Mouse (Mus musculus) layer of hippocampus, adult 11-12 months (tissue): ENCODE data around the gene Ccdc88c.
A peak's percentile ranks its signal among the peaks of the same experiment; 100 is the strongest.

ENCODE experiments used
- DNase-seq: peaks from one replicate; pipeline ENCODE4 v3.0.0; 2022; ENCODE audit warnings: low spot score

Gene Ccdc88c

GRCm38 (mm10) chr12:100877936-100878335 is 150.9 kb downstream of the Ccdc88c start:
- no peak for DNase-seq

- no peak for DNase-seq
Measured at GRCm38 (mm10) chr12:100875960-100876359, 152.9 kb downstream of the Ccdc88c start.

DNA sequence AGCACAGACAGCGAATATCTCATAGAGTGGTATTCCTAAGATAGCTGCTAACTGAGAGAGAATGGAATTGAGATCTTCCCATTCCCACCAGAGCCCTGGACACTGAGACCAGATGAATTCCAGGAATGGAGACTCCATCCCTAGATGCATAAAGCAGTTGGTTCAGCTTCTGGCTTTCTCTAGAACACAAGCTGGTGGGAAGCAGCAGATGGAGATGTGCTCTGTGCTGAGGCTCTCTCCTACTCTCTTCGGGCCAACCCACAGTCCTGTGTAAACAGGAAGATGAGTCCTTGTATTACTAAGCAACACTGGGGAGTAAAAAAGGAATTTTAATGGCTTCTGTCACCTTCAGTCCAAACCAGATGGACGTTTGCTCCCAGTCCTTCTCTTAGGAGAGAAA is 153.3 kb downstream of the Ccdc88c start:
- peak; percentile 53 for DNase-seq

GRCm38 (mm10) chr12:100873612-100874011 is 155.2 kb downstream of the Ccdc88c start:
- no peak for DNase-seq

GRCm38 (mm10) chr12:100871841-100872240 is 157.0 kb downstream of the Ccdc88c start:
- DNase-seq = no peak

- no peak for DNase-seq
Measured at GRCm38 (mm10) chr12:100871234-100871633, 157.6 kb downstream of the Ccdc88c start.

DNA sequence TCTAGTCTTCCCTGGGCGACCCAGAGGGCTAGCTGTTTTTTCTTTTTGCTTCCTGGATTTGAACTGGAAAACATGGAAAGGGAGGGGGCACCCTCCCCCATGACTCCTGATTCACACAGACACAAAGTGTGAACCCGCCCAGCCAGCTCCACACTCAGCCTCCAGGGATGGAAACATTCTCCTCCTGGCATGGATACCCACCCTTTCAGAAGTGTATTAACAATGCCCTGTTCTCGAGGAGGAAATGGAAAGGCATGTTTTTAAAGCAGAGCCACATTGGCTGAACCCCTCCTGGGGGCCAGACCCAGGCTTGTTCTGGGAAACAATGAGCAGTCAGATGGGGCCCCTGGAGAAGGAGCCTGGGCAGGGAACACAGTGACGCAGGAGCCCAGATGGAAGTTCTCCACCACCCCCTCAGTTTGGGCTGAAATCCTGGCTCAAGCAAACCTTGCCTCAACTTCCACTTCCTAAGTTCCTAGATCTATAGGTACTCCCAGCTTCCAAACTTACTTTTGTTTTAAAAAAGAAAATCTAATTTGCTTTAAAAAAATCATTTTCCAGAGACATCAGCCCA is 160.7 kb downstream of the Ccdc88c start:
- DNase-seq = peak; percentile 39

DNA sequence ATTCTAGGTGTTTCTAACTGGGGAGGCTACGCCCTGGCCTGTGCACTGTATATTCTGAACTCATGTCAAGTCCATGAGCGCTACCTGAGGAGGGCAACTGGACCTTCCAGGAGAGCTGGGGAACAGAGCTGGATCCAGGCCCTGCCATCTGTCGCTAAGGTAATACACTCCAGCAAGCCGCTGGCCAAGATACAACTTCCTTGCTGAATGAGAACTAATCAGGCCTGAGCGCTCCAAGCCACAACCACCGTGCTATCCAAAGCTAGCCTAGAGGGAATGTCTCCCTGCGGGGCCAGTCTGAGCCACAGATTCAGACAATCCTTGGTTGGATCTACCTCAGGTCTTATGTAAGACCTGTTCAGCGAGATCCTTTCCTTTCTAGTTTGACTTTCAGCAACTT is 161.8 kb downstream of the Ccdc88c start:
- no peak for DNase-seq

DNA sequence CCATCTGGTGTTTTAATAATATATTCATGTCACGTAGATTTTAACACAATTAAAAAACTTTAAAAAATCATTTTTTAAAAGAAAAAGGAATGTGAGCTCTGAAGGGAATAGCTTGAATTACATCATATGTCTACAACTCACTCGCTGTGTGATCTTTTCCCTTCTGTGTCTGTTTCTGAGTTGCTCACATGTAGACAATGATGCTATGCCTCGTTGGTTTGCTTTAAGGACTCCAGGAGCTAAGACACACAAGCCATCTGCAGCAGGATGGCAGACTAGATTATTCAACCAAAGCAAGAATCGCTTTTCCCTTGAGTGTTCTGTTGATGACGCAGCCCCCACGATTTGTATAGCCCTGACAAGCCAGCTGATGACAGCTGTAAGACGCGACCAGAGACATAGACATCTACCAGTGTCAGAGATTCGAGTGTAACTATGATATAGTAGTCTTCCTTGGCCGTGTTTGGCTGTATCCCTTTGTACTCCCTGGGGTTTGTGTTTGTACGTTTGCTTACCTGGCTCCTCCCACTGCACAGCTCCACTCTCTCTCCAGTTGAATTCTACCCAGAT is 163.3 kb downstream of the Ccdc88c start:
- DNase-seq = no peak

- DNase-seq = no peak
Measured at GRCm38 (mm10) chr12:100865072-100865471, 163.8 kb downstream of the Ccdc88c start.

DNA sequence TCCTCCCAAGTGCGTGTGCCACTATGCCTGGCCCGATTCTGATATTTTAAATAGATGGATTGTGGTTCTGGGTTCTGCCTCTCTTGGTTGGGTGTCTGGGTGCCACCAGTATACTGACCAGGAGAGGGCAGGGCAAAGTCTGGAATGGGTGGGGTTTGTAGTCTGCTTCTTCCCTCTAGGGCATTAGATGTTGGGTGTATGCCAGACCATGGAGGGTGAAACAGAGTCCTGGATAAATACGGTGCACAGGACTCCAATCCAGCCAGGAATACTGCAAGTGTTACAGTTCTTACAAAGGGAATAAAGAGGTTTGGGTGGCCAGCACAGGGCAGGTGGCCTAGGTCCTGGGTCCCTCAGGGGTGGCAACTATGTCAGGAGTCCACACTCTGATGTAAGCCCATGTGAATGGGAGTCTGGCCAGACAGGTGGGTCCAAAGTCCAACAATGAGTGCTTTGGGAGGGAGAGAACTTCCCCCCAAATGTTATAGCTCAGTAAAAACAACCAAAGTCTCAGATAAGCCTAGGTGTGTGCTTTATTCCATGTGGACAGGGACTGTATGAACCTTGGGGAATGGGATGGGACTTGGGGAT is 165.9 kb downstream of the Ccdc88c start:
- no peak for DNase-seq

GRCm38 (mm10) chr12:100862272-100862671 is 166.6 kb downstream of the Ccdc88c start:
- no peak for DNase-seq
